8 mouse cellular contexts compared by ENCODE assay signal in genomic region chr13:93771588-93772278, GRCm38 (mm10). TPM values are rescaled to one million over a fixed set of nuclear protein-coding genes. Genes with fewer than 3 reads are reported as not detected.
DNase-seq lines count a peak whose midpoint lies in the region; ATAC-seq and TF ChIP-seq lines count a peak whose summit lies in the region.

Arsb (plus strand) TSS chr13:93771630.

- peaks cover 4% of the 10 kb centered on the region; the same call in 1 of the 2 replicates for H3K4me1 ChIP-seq in forebrain, embryonic 11.5 days (replicated peaks; ENCODE audit: control insufficient read depth, insufficient read depth, low read length)
- H3K4me1 ChIP-seq in heart, embryonic 15.5 days (replicated peaks): peaks cover 7% of the 10 kb centered on the region; the same call in 1 of the 2 replicates
- H3K4me1 ChIP-seq in liver, embryonic 14.5 days (replicated peaks; ENCODE audit: control insufficient read depth in 2 of 2, insufficient read depth in 2 of 2, low read length in 1 of 2): peaks cover 0 to 6% of the 10 kb centered on the region in 2 experiments; a peak in 2 of 4 replicates
- H3K4me1 ChIP-seq in stomach, embryonic 15.5 days: peaks cover 3% of the 10 kb centered on the region; the same call in 1 of the 2 replicates

- DNase-seq in CD8-positive naive resting alpha-beta T cell, adult 2 months (ENCODE audit: low read depth in 2 of 2, low spot score in 2 of 2): peak; percentile 54 to 62
- peak; percentile 53 for DNase-seq in c-Kit-positive CD71-positive TER-119-negative erythroid progenitor cells, embryonic 14.5 days (ENCODE audit: low read depth)
- peak; percentile 88 for DNase-seq in forebrain, embryonic 11.5 days (ENCODE audit: low spot score)
- peak; percentile 91 for DNase-seq in kidney, postnatal 14 days
- peak; percentile 45 to 47 (median 45) for DNase-seq in liver, embryonic 14.5 days (ENCODE audit: low read depth in 3 of 3, low spot score in 3 of 3)
- DNase-seq in neural tube, embryonic 10.5 days (ENCODE audit: extremely low spot score, low spot score): peak; percentile 88

- no peak for TF ChIP-seq EP300 in liver, embryonic 14.5 days (IDR thresholded peaks at IDR 0.05; ENCODE audit: low read depth)

- no peaks in the 10 kb centered on the region for H3K9me3 ChIP-seq in forebrain, embryonic 11.5 days (ENCODE audit: control insufficient read depth, low read length)
- no peaks in the 10 kb centered on the region for H3K9me3 ChIP-seq in heart, embryonic 15.5 days (replicated peaks)
- no peaks in the 10 kb centered on the region for H3K9me3 ChIP-seq in liver, embryonic 14.5 days (ENCODE audit: control insufficient read depth, low read length)
- no peaks in the 10 kb centered on the region for H3K9me3 ChIP-seq in stomach, embryonic 15.5 days

- H3K27ac ChIP-seq in forebrain, embryonic 11.5 days (ENCODE audit: low read depth, low read length): peak within 1 kb of the TSS; percentile 42; the same call in 1 of the 2 replicates
- peak within 1 kb of the TSS; percentile 89 for H3K27ac ChIP-seq in heart, embryonic 15.5 days
- no peak within 1 kb of the TSS for H3K27ac ChIP-seq in liver, embryonic 14.5 days
- peak within 1 kb of the TSS; percentile 78 for H3K27ac ChIP-seq in stomach, embryonic 15.5 days

- peak within 1 kb of the TSS; percentile 83 for H3K9ac ChIP-seq in forebrain, embryonic 11.5 days (ENCODE audit: low read length)
- H3K9ac ChIP-seq in heart, embryonic 15.5 days: peak within 1 kb of the TSS; percentile 68
- H3K9ac ChIP-seq in liver, embryonic 14.5 days (replicated peaks): peak within 1 kb of the TSS; percentile 25
- H3K9ac ChIP-seq in stomach, embryonic 15.5 days: peak within 1 kb of the TSS; percentile 47

- H3K36me3 ChIP-seq in forebrain, embryonic 11.5 days (ENCODE audit: control insufficient read depth, insufficient read depth, low read length): no peaks in the 10 kb centered on the region
- H3K36me3 ChIP-seq in heart, embryonic 15.5 days: no peaks in the 10 kb centered on the region
- no peaks in the 10 kb centered on the region for H3K36me3 ChIP-seq in liver, embryonic 14.5 days (replicated peaks; ENCODE audit: control insufficient read depth, insufficient read depth, low read depth)
- H3K36me3 ChIP-seq in stomach, embryonic 15.5 days: no peaks in the 10 kb centered on the region

- peak; percentile 76 for TF ChIP-seq CTCF in liver, embryonic 14.5 days (IDR thresholded peaks at IDR 0.05; ENCODE audit: low read depth)

- under 1% methylated on average over 63 of the region's 66 CpGs for WGBS in forebrain, embryonic 11.5 days
- WGBS in heart, embryonic 15.5 days: under 1% methylated on average over 66 of the region's 66 CpGs
- under 1% methylated on average over 66 of the region's 66 CpGs for WGBS in liver, embryonic 14.5 days (ENCODE audit: insufficient replicate concordance)
- WGBS in stomach, embryonic 15.5 days: under 1% methylated on average over 58 of the region's 66 CpGs

- H3K27me3 ChIP-seq in forebrain, embryonic 11.5 days (ENCODE audit: control insufficient read depth, insufficient read depth, low read length): no peaks in the 10 kb centered on the region
- H3K27me3 ChIP-seq in heart, embryonic 15.5 days: no peaks in the 10 kb centered on the region
- no peaks in the 10 kb centered on the region; the same call in 1 of the 2 replicates for H3K27me3 ChIP-seq in liver, embryonic 14.5 days (ENCODE audit: control insufficient read depth, insufficient read depth, low read length)
- H3K27me3 ChIP-seq in stomach, embryonic 15.5 days (replicated peaks): no peaks in the 10 kb centered on the region

- H3K4me3 ChIP-seq in forebrain, embryonic 11.5 days (ENCODE audit: low read depth, low read length): peak within 1 kb of the TSS; percentile 57
- H3K4me3 ChIP-seq in heart, embryonic 15.5 days: peak within 1 kb of the TSS; percentile 70
- peak within 1 kb of the TSS; percentile 62 to 65 for H3K4me3 ChIP-seq in liver, embryonic 14.5 days (ENCODE audit: insufficient read depth in 1 of 2, low read depth in 2 of 2, low read length in 2 of 2)
- peak within 1 kb of the TSS; percentile 66 for H3K4me3 ChIP-seq in stomach, embryonic 15.5 days (replicated peaks)

- ATAC-seq in forebrain, embryonic 11.5 days (replicated peaks; ENCODE audit: low FRiP score): peak; percentile 96
- ATAC-seq in heart, embryonic 15.5 days (replicated peaks; ENCODE audit: insufficient number of reproducible peaks, insufficient read depth, low FRiP score, low read depth): peak; percentile 93
- peak; percentile 85 for ATAC-seq in liver, embryonic 14.5 days (ENCODE audit: insufficient read depth)
- peak; percentile 94 for ATAC-seq in stomach, embryonic 15.5 days (ENCODE audit: insufficient read depth, low FRiP score, low read depth)

- H3K4me2 ChIP-seq in forebrain, embryonic 11.5 days (ENCODE audit: low read depth, low read length, severe bottlenecking): peak within 1 kb of the TSS; percentile 98
- peak within 1 kb of the TSS; percentile 97 for H3K4me2 ChIP-seq in heart, embryonic 15.5 days
- H3K4me2 ChIP-seq in liver, embryonic 14.5 days (ENCODE audit: low read depth): peak within 1 kb of the TSS; percentile 73
- H3K4me2 ChIP-seq in stomach, embryonic 15.5 days: peak within 1 kb of the TSS; percentile 95

RNA-seq across cellular contexts. Expression of gene Arsb, which starts in this region (rescaled TPM):
- 6.8 and 8.3 TPM in 2 replicates for polyA plus RNA-seq in forebrain, embryonic 11.5 days (2014; fragmentation: Nextera tagmentation; extraction: Ambion mirVana)
- polyA plus RNA-seq in heart, embryonic 15.5 days (2015; fragmentation: Nextera tagmentation; extraction: Ambion mirVana): 7.3 and 11.4 TPM in 2 replicates
- 4.0 and 4.2 TPM in 2 replicates for polyA plus RNA-seq in liver, embryonic 14.5 days (2012; rRNA removed)
- polyA plus RNA-seq in liver, embryonic 14.5 days (2014; fragmentation: Nextera tagmentation; extraction: Ambion mirVana): 2.8 and 3.4 TPM in 2 replicates
- polyA plus RNA-seq in stomach, embryonic 15.5 days (2015; fragmentation: Nextera tagmentation; extraction: Ambion mirVana): 10.5 and 12.4 TPM in 2 replicates

Comparison
In these comparisons a context has a peak if more than half of its experiments do, and no peak if none do; other contexts are left out.
1. H3K9ac ChIP-seq: peak in every context shown above with its lines; median percentile 83 in forebrain, embryonic 11.5 days; 68 in heart, embryonic 15.5 days; 47 in stomach, embryonic 15.5 days; 25 in liver, embryonic 14.5 days.